Mouse (Mus musculus) ES-CJ7 (cell line): ENCODE measurements around the gene Nova2.

ENCODE experiments used
- DNase-seq: peaks from one replicate; pipeline ENCODE4 v3.0.0; 2011; ENCODE audit warnings: low read depth, low spot score

Gene Nova2

DNA sequence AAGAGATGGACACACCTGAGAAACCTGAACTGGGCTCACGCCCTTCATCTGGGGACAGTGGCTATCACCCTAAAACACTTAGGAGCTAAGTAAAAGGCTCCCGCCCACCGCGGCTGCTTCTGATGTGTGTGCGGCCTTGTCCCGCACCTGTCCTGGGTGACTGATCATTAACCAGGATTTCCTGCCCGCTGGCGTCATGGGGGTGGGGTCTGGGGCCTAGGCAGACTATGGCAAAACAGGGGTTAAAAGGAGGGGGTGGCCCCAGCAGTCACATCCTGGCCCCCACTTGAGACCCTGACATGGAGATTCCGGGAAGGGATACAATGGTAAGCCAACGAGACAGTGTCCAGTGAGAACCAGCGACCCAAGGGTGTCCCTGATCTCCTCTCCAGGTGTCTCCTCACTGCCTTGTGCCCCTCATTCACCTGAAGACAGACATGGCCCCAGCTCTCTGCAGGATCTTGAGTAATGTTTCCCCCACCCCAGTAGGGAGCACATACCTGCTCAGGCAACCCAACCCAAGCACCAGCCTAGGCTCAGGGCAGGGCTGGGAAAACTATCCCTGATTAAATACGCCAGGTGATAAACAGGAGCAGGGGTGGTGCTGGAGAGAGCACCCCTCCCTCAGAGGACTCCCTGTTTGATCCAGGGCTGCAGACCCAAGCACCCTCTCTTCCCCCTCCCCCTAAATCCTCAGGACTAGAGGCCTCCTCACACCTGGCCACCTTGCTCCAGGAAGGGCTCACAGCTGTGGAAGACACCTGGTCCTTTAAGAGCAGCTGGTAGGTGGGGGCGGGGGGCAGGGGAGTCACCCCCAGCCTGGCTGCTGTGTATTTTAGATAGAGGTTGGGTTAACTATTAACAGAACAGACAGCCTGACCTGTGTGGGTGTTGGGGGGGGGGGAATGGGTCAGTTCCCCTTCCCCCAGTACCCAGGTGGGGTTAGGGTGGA is 81.6 kb downstream of the Nova2 start:
- no peak for DNase-seq

DNA sequence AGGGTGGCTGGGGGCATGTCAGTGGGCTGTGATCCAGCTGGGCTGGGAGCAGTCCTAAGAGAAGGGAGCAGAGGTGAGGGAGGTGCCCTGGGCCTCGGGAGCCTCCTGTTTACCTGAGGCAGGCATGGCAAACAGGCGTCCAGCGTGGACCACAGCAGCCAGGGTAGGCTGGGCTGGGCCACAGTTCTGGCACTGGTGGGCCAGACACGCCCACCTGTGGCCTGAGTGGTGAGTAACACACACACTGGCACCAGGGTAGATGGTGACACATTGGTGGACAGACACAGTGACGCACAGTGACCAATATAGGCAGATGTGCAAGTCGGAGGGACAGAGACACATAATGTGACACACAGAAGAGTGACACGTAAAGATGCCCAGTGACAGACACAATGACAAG is 84.9 kb downstream of the Nova2 start:
- no peak for DNase-seq

- no peak for DNase-seq
These were observed 86.4 kb downstream of the Nova2 start for GRCm38 (mm10) chr7:19012025-19012621.

DNA sequence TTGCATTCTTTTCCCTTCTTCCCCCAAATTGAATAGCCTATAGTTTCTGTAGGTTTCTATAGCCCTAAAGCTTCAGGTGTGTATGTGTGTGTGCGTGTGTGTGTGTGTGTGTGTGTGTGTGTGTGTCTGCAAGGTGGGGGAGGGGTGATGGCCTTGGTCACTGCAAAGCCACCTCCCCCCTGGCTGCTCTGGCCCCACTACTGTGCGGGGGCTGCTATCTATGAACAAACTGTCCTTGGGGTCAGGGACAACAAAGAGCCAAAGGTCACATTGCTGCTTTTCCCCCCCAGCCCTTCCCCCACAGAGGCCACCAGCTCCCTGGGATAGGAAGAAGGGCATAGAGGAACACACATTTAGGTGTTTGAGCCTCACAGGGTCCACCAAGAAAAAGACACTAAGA is 87.2 kb downstream of the Nova2 start:
- no peak for DNase-seq

DNA sequence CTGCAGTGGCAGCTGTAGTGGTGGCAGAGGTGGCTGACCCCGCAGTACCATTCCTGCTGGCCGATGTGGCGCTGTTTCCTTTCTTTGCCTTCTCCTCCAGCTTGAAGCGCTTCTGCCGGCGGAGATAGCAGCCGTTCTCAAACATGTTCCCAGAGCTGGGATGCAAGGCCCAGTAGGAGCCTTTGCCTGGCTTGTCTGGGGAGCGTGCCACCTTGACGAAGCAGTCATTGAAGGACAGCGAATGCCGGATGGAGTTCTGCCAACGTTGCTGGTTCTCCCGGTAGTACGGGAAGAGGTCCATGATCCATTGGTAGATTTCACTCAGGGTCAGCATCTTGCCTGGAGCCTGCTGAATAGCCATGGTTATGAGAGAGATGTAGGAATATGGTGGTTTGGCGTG is 88.8 kb downstream of the Nova2 start:
- DNase-seq, result no peak
